Mouse (Mus musculus) thymus, adult 2 months (tissue): Measurements from ENCODE around the gene Wdr70.

Source experiments
- CTCF ChIP-seq: fragments of 200-500 bp; IDR thresholded peaks from 2 replicates; pipeline ENCODE4 v1.5.1; 2012; ENCODE audit warnings: mild to moderate bottlenecking, control low read depth, low read length, moderate library complexity, borderline replicate concordance; ENCODE audit not compliant: control insufficient read depth, poor library complexity, insufficient read depth; ENCODE audit errors: extremely low read depth
- POLR2A ChIP-seq: fragments of 200-500 bp; IDR thresholded peaks from 2 replicates; pipeline ENCODE4 v1.6.1; 2012; ENCODE audit warnings: mild to moderate bottlenecking, low read length, control low read depth, moderate library complexity; ENCODE audit not compliant: control insufficient read depth, poor library complexity, insufficient read depth; ENCODE audit errors: extremely low read depth

- no peak for TF ChIP-seq CTCF
- TF ChIP-seq POLR2A: no peak
These were observed 105.3 kb downstream of the Wdr70 start for GRCm38 (mm10) chr15:7993721-7994120.
